Mouse (Mus musculus) bone marrow macrophage, adult 2 months (primary cell): Measurements from ENCODE around the gene Card11.

Experiments used
- CTCF ChIP-seq: IDR thresholded peaks from 2 replicates; pipeline ENCODE4 v1.5.1; 2012; ENCODE audit warnings: low read depth, mild to moderate bottlenecking, low read length, moderate library complexity
- POLR2A ChIP-seq: IDR thresholded peaks from 2 replicates; pipeline ENCODE4 v1.6.1; 2012; ENCODE audit warnings: mild to moderate bottlenecking, low read depth, low read length, borderline replicate concordance

DNA sequence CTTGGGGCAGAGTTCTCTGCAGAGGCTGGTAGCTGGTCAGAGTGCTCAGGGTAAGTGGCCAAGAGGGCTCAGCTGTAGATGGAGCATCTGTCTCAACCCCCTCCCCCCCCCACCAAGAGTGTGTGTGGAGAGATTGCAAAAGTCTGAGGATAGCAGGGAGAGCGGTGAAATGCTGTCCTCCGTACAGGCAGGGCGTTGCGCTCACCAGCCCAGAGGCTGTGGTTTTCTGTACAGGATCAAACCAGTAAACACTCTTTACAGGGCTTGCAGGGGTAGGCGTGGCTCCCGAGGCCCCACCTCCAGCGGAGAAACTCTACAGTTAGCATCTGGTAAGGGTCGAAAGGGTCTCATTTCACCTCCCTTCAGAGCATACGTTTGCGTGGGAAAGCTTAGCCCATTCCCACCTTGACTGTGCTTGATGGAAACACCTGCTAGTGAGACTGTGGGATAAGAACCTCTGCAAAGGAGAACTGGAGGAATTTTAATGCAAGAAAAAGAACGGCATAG is 127.8 kb downstream of the Card11 start:
- TF ChIP-seq CTCF (no peak), POLR2A (no peak)
